Mouse (Mus musculus) heart, embryonic 14.5 days (tissue): ENCODE data around the gene Gm44579. TPM values are rescaled to one million over a fixed set of nuclear protein-coding genes. Genes with fewer than 3 reads are reported as not detected.

ENCODE experiments used
- ATAC-seq: fragments of 200-750 bp; cut with Nextera tagmentation; 2 replicates; pipeline ENCODE4 v1.8.0; 2017; ENCODE audit warnings: low read depth, moderate TSS enrichment; ENCODE audit not compliant: insufficient number of reproducible peaks, insufficient read depth, low FRiP score
- H3K27ac ChIP-seq, 2 experiments: fragments of 200-500 bp in 1 of 2; fragments of 300-500 bp in 1 of 2; sonication (generic) in 1 of 2; replicated peaks in 1 of 2; 2 replicates each; pipeline ENCODE4 v1.5.1; 2012 to 2014; ENCODE audit warnings: low read depth in 2 of 2, low read length in 2 of 2, control low read depth in 1 of 2, mild to moderate bottlenecking in 1 of 2, mixed read lengths in 1 of 2; ENCODE audit not compliant: control insufficient read depth in 1 of 2, insufficient read depth in 1 of 2
- H3K27me3 ChIP-seq: fragments of 300-500 bp; sonication (generic); 2 replicates; pipeline ENCODE4 v1.6.1; 2014; ENCODE audit warnings: mild to moderate bottlenecking, low read length, control low read depth; ENCODE audit not compliant: control insufficient read depth, insufficient read depth
- H3K36me3 ChIP-seq: fragments of 300-500 bp; sonication (generic); 2 replicates; pipeline ENCODE4 v1.6.1; 2014; ENCODE audit warnings: mild to moderate bottlenecking, control low read depth, low read length, mixed read lengths; ENCODE audit not compliant: control insufficient read depth, insufficient read depth
- H3K4me1 ChIP-seq, 2 experiments: fragments of 200-500 bp in 1 of 2; fragments of 300-500 bp in 1 of 2; sonication (generic) in 1 of 2; 2 replicates each; pipeline ENCODE4 v1.6.1; 2012 to 2014; ENCODE audit warnings: low read length in 2 of 2, control low read depth in 1 of 2, mixed read lengths in 1 of 2; ENCODE audit not compliant: control insufficient read depth in 2 of 2, insufficient read depth in 2 of 2
- H3K4me2 ChIP-seq: fragments of 300-500 bp; sonication (generic); 2 replicates; pipeline ENCODE4 v1.6.1; 2014; ENCODE audit warnings: mild to moderate bottlenecking, low read length
- H3K4me3 ChIP-seq, 2 experiments: fragments of 200-500 bp in 1 of 2; fragments of 300-500 bp in 1 of 2; sonication (generic) in 1 of 2; 2 replicates each; pipeline ENCODE4 v1.5.1; 2012 to 2014; ENCODE audit warnings: low read length in 2 of 2, mild to moderate bottlenecking in 2 of 2, control low read depth in 1 of 2, low read depth in 1 of 2, moderate library complexity in 1 of 2; ENCODE audit not compliant: control insufficient read depth in 1 of 2, insufficient read depth in 1 of 2
- H3K9ac ChIP-seq: fragments of 300-500 bp; sonication (generic); 2 replicates; pipeline ENCODE4 v1.6.1; 2014; ENCODE audit warnings: mild to moderate bottlenecking, low read length
- H3K9me3 ChIP-seq: fragments of 300-500 bp; sonication (generic); 2 replicates; pipeline ENCODE4 v1.6.1; 2016; ENCODE audit warnings: low read length, control low read depth; ENCODE audit not compliant: control insufficient read depth
- WGBS: fragments of 180-500 bp; shearing (Covaris S2); extraction: QIAGEN DNeasy Blood & Tissue Kit; methylation state at CpG from one replicate; pipeline ENCODE4 v1.1.7; 2014; 5-methylcytosine and 5-hydroxymethylcytosine counted together
- polyA plus RNA-seq: library from polyadenylated mRNA; unstranded; fragments of >200 nt; fragmentation: Nextera tagmentation; extraction: Ambion mirVana; gene quantifications from 2 replicates; pipeline ENCODE4 v1.2.1, GENCODE M21; 2014

Gene Gm44579
- polyA plus RNA-seq, 1 experiment from 2014 or later, result not detected

- no peaks in the 10 kb centered on the region for H3K36me3 ChIP-seq
- H3K4me2 ChIP-seq, result no peak overlapping the region
- no peaks in the 10 kb centered on the region for H3K9me3 ChIP-seq
- no peak for ATAC-seq
- no peak overlapping the region for H3K9ac ChIP-seq
- H3K27me3 ChIP-seq, result no peaks in the 10 kb centered on the region
- H3K4me3 ChIP-seq, result no peak overlapping the region
- no peak overlapping the region for H3K27ac ChIP-seq
- WGBS, result 90% methylated on average over 5 of the region's 5 CpGs
- no peaks in the 10 kb centered on the region; a peak in 1 of 4 replicates for H3K4me1 ChIP-seq
These were observed 65.5 kb downstream of the Gm44579 start for GRCm38 (mm10) chr15:98155272-98155671.

- no peak overlapping the region for H3K9ac ChIP-seq
- H3K27me3 ChIP-seq, result no peaks in the 10 kb centered on the region
- H3K36me3 ChIP-seq, result no peaks in the 10 kb centered on the region
- H3K27ac ChIP-seq, result no peak overlapping the region
- no peak overlapping the region for H3K4me3 ChIP-seq
- WGBS, result 66% methylated on average over 3 of the region's 3 CpGs
- ATAC-seq, result no peak
- H3K9me3 ChIP-seq, result no peaks in the 10 kb centered on the region
- peaks cover 0 to 2% of the 10 kb centered on the region in 2 experiments; a peak in 1 of 4 replicates for H3K4me1 ChIP-seq
- H3K4me2 ChIP-seq, result no peak overlapping the region
These were observed 66.1 kb downstream of the Gm44579 start for GRCm38 (mm10) chr15:98154631-98155030.

- ATAC-seq, result no peak
- Histone ChIP-seq H3K9me3 (no peaks in the 10 kb centered on the region), H3K36me3 (no peaks in the 10 kb centered on the region), H3K4me2 (no peak overlapping the region), H3K27me3 (no peaks in the 10 kb centered on the region), H3K4me3 (no peak overlapping the region), H3K27ac (no peak overlapping the region), H3K9ac (no peak overlapping the region), H3K4me1 (peaks cover 0 to 4% of the 10 kb centered on the region in 2 experiments; a peak in 1 of 4 replicates)
- 53% methylated on average over 4 of the region's 4 CpGs for WGBS
These were observed 66.6 kb downstream of the Gm44579 start for GRCm38 (mm10) chr15:98154146-98154545.

GRCm38 (mm10) chr15:98153625-98154024 lies 67.2 kb downstream of the Gm44579 start:
- H3K36me3 ChIP-seq, result no peaks in the 10 kb centered on the region
- no peak overlapping the region; the same call in 1 of the 2 replicates for H3K9ac ChIP-seq
- H3K27me3 ChIP-seq, result no peaks in the 10 kb centered on the region
- no peak for ATAC-seq
- H3K4me2 ChIP-seq, result no peak overlapping the region
- no peak overlapping the region for H3K27ac ChIP-seq
- no peak overlapping the region for H3K4me3 ChIP-seq
- peaks cover 0 to 6% of the 10 kb centered on the region in 2 experiments; a peak in 3 of 4 replicates for H3K4me1 ChIP-seq
- H3K9me3 ChIP-seq, result no peaks in the 10 kb centered on the region
- 31% methylated on average over 3 of the region's 3 CpGs for WGBS

- H3K4me3 ChIP-seq, result no peak overlapping the region
- H3K27me3 ChIP-seq, result no peaks in the 10 kb centered on the region
- no peaks in the 10 kb centered on the region for H3K9me3 ChIP-seq
- H3K9ac ChIP-seq, result peak overlapping the region; percentile 25; the same call in 1 of the 2 replicates
- no peaks in the 10 kb centered on the region for H3K36me3 ChIP-seq
- 78% methylated on average over 7 of the region's 7 CpGs for WGBS
- peaks cover 6 to 14% of the 10 kb centered on the region in 2 experiments for H3K4me1 ChIP-seq
- no peak overlapping the region for H3K27ac ChIP-seq
- no peak for ATAC-seq
- no peak overlapping the region for H3K4me2 ChIP-seq
These were observed 67.9 kb downstream of the Gm44579 start for GRCm38 (mm10) chr15:98152916-98153315.

- Histone ChIP-seq H3K4me2 (peak overlapping the region; percentile 47), H3K4me1 (peaks cover 11 to 29% of the 10 kb centered on the region in 2 experiments), H3K4me3 (peak overlapping the region in 1 of 2 experiments; percentile 6; a peak in 1 of 4 replicates), H3K9ac (peak overlapping the region; percentile 63), H3K27me3 (no peaks in the 10 kb centered on the region), H3K36me3 (no peaks in the 10 kb centered on the region), H3K9me3 (no peaks in the 10 kb centered on the region), H3K27ac (peak overlapping the region; percentile 97 to 99)
- peak; percentile 82 for ATAC-seq
- 20% methylated on average over 10 of the region's 10 CpGs for WGBS
These were observed 71.6 kb downstream of the Gm44579 start for GRCm38 (mm10) chr15:98149166-98149602.

GRCm38 (mm10) chr15:98148356-98148755 lies 72.4 kb downstream of the Gm44579 start:
- H3K4me1 ChIP-seq, result peaks cover 11 to 31% of the 10 kb centered on the region in 2 experiments
- H3K9me3 ChIP-seq, result no peaks in the 10 kb centered on the region
- peak overlapping the region; percentile 34; the same call in 1 of the 2 replicates for H3K9ac ChIP-seq
- H3K36me3 ChIP-seq, result no peaks in the 10 kb centered on the region
- no peaks in the 10 kb centered on the region for H3K27me3 ChIP-seq
- WGBS, result 44% methylated on average over 3 of the region's 3 CpGs
- ATAC-seq, result no peak
- no peak overlapping the region for H3K4me3 ChIP-seq
- peak overlapping the region; percentile 47; the same call in 1 of the 2 replicates for H3K4me2 ChIP-seq
- peak overlapping the region; percentile 97 to 99 for H3K27ac ChIP-seq
